Mouse (Mus musculus) ES-Bruce4 (cell line): ENCODE measurements around the gene Dhtkd1. TPM values are rescaled to one million over a fixed set of nuclear protein-coding genes. Genes with fewer than 3 reads are reported as not detected.
"Not testable (repeated sequence)": the region's sequence is repeated elsewhere in the genome, so short reads cannot be mapped to it uniquely, and the experiment has no call there.

ENCODE experiments used
- H3K27ac ChIP-seq: 2 replicates; pipeline ENCODE4 v1.5.1; 2012; ENCODE audit warnings: low read length, inconsistent platforms; ENCODE audit not compliant: insufficient read depth
- H3K27me3 ChIP-seq: 2 replicates; pipeline ENCODE4 v1.6.1; 2012; ENCODE audit warnings: mild to moderate bottlenecking, low read length, inconsistent platforms; ENCODE audit not compliant: control insufficient read depth, poor library complexity, insufficient read depth, severe bottlenecking
- H3K36me3 ChIP-seq: 2 replicates; pipeline ENCODE4 v1.6.1; 2012; ENCODE audit warnings: inconsistent platforms, mild to moderate bottlenecking, low read length, moderate library complexity; ENCODE audit not compliant: control insufficient read depth, poor library complexity, insufficient read depth, severe bottlenecking
- H3K4me1 ChIP-seq: one replicate; pipeline ENCODE4 v1.8.1; 2011; ENCODE audit warnings: low read length; ENCODE audit not compliant: control insufficient read depth, insufficient read depth
- H3K4me3 ChIP-seq: 2 replicates; pipeline ENCODE4 v1.5.1; 2011; ENCODE audit warnings: low read depth, mild to moderate bottlenecking, low read length
- H3K9ac ChIP-seq: 2 replicates; pipeline ENCODE4 v1.6.1; 2012; ENCODE audit warnings: low read depth, mild to moderate bottlenecking, inconsistent platforms; ENCODE audit not compliant: poor library complexity, severe bottlenecking
- H3K9me3 ChIP-seq: replicated peaks from 2 replicates; pipeline ENCODE4 v1.6.1; 2012; ENCODE audit warnings: mild to moderate bottlenecking, low read length, inconsistent platforms; ENCODE audit not compliant: control insufficient read depth, poor library complexity, insufficient read depth, severe bottlenecking
- CTCF ChIP-seq: IDR thresholded peaks from one replicate; pipeline ENCODE4 v1.8.1; 2011; ENCODE audit warnings: low read depth, low read length
- EP300 ChIP-seq: IDR thresholded peaks from 2 replicates; pipeline ENCODE4 v1.6.1; 2011; ENCODE audit warnings: low read depth, low read length; ENCODE audit not compliant: insufficient read depth
- POLR2A ChIP-seq: IDR thresholded peaks from one replicate; pipeline ENCODE4 v1.8.1; 2011; ENCODE audit warnings: low read length; ENCODE audit not compliant: insufficient read depth
- polyA plus RNA-seq: library from polyadenylated mRNA; stranded (reverse); fragments of >200 nt; gene quantifications from 2 replicates; pipeline ENCODE4 v1.2.4, GENCODE M21; 2011; ENCODE audit warnings: low read depth; ENCODE audit not compliant: missing spikeins, insufficient read depth, insufficient read length

The Dhtkd1 gene
- polyA plus RNA-seq, 1 experiment, result 13.9 TPM

- H3K9me3 ChIP-seq, result no peaks in the 10 kb centered on the region
- H3K4me3 ChIP-seq, result no peak overlapping the region
- no peak overlapping the region for H3K9ac ChIP-seq
- peaks cover 21% of the 10 kb centered on the region for H3K36me3 ChIP-seq
- H3K27ac ChIP-seq, result peak overlapping the region; percentile 59; the same call in 1 of the 2 replicates
- TF ChIP-seq CTCF (no peak), EP300 (no peak), POLR2A (no peak)
- no peaks in the 10 kb centered on the region for H3K27me3 ChIP-seq
- H3K4me1 ChIP-seq, result no peaks in the 10 kb centered on the region
Observed at GRCm38 (mm10) chr2:5957705-5958104, 15.1 kb upstream of the Dhtkd1 start.

- Histone ChIP-seq H3K9ac (peak overlapping the region; percentile 92), H3K4me1 (no peaks in the 10 kb centered on the region), H3K4me3 (peak overlapping the region; percentile 81), H3K27me3 (no peaks in the 10 kb centered on the region), H3K27ac (peak overlapping the region; percentile 17; the same call in 1 of the 2 replicates), H3K9me3 (no peaks in the 10 kb centered on the region), H3K36me3 (no peaks in the 10 kb centered on the region; the same call in 1 of the 2 replicates)
- TF ChIP-seq EP300 (no peak), CTCF (no peak), POLR2A (no peak)
Observed at GRCm38 (mm10) chr2:5951621-5952211, 9.1 kb upstream of the Dhtkd1 start.

- peak within 1 kb of the TSS; percentile 92 for H3K9ac ChIP-seq
- H3K4me1 ChIP-seq, result peaks cover 2% of the 10 kb centered on the region
- no peaks in the 10 kb centered on the region for H3K9me3 ChIP-seq
- no peaks in the 10 kb centered on the region for H3K27me3 ChIP-seq
- H3K27ac ChIP-seq, result peak within 1 kb of the TSS; percentile 96
- peak; percentile 83 for TF ChIP-seq POLR2A
- no peak for TF ChIP-seq CTCF
- TF ChIP-seq EP300, result 0 out of 2 replicates have a peak, but pooled peaks have one; percentile 15
- H3K4me3 ChIP-seq, result peak within 1 kb of the TSS; percentile 91
- no peaks in the 10 kb centered on the region; the same call in 1 of the 2 replicates for H3K36me3 ChIP-seq
Observed at GRCm38 (mm10) chr2:5950766-5951595, 8.4 kb upstream of the Dhtkd1 start, which contains the start of gene Upf2. Gene Upf2 (plus strand): TSS chr2:5951469.

- Histone ChIP-seq H3K27me3 (no peaks in the 10 kb centered on the region), H3K27ac (peak overlapping the region; percentile 96), H3K4me3 (peak overlapping the region; percentile 91), H3K9me3 (no peaks in the 10 kb centered on the region), H3K36me3 (no peaks in the 10 kb centered on the region; the same call in 1 of the 2 replicates), H3K4me1 (peaks cover 2% of the 10 kb centered on the region), H3K9ac (peak overlapping the region; percentile 92)
- TF ChIP-seq CTCF (no peak), EP300 (no peak), POLR2A (no peak)
Observed at GRCm38 (mm10) chr2:5950305-5950704, 7.7 kb upstream of the Dhtkd1 start.

GRCm38 (mm10) chr2:5949821-5950220, 7.2 kb upstream of the Dhtkd1 start:
- Histone ChIP-seq H3K9ac (peak overlapping the region; percentile 92), H3K4me3 (peak overlapping the region; percentile 91; the same call in 1 of the 2 replicates), H3K27ac (peak overlapping the region; percentile 96; the same call in 1 of the 2 replicates)
- not testable (repeated sequence) for H3K9me3 ChIP-seq, H3K36me3 ChIP-seq, H3K27me3 ChIP-seq, H3K4me1 ChIP-seq

- Histone ChIP-seq H3K9me3 (no peaks in the 10 kb centered on the region), H3K36me3 (no peaks in the 10 kb centered on the region; the same call in 1 of the 2 replicates), H3K27me3 (no peaks in the 10 kb centered on the region), H3K4me3 (no peak overlapping the region), H3K27ac (no peak overlapping the region), H3K4me1 (peaks cover 2% of the 10 kb centered on the region), H3K9ac (peak overlapping the region; percentile 56; the same call in 1 of the 2 replicates)
- TF ChIP-seq POLR2A (no peak), CTCF (no peak)
Observed at GRCm38 (mm10) chr2:5948964-5949363, 6.4 kb upstream of the Dhtkd1 start.
